Mouse (Mus musculus) E14TG2a.4 (cell line): ENCODE results near the gene Sptssa.

ENCODE experiments used
- CTCF ChIP-seq: conservative IDR thresholded peaks from 2 replicates; pipeline ENCODE4 v1.5.1; 2014; ENCODE audit warnings: low read length
- POU5F1 ChIP-seq: IDR thresholded peaks from 2 replicates; pipeline ENCODE4 v1.6.1; 2014; ENCODE audit warnings: low read length, borderline replicate concordance

DNA sequence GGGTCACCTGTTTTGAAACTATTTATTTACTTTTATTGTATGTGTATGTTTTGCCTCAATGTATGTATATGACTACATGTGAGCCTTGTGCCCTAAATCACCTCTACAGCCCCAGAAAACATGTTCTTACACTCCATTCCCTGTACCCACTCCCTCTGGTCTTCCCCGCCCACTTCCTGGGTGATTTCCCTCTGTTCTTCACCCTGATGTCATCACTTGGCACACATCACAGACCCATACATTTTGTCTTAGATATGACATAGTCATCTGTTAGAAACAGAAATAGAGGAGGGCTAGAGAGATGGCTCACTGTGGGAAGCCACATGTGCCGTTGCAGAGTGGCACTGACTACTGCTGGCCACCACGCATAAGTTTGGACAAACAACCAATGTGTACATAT lies 58.0 kb downstream of the Sptssa start:
- TF ChIP-seq CTCF: no peak
- no peak for TF ChIP-seq POU5F1
